Mouse (Mus musculus) hindbrain, embryonic 13.5 days (tissue): ENCODE results near the gene Vmn2r23. TPM values are rescaled to one million over a fixed set of nuclear protein-coding genes. Genes with fewer than 3 reads are reported as not detected.
A peak's percentile ranks its signal among the peaks of the same experiment; 100 is the strongest.
"Not testable (repeated sequence)": the region's sequence is repeated elsewhere in the genome, so short reads cannot be mapped to it uniquely, and the experiment has no call there.

ENCODE experiments used
- ATAC-seq: fragments of 200-750 bp; cut with Nextera tagmentation; 2 replicates; pipeline ENCODE4 v1.8.0; 2017; ENCODE audit warnings: moderate TSS enrichment; ENCODE audit not compliant: low FRiP score
- H3K27ac ChIP-seq: fragments of 300-500 bp; sonication (generic); 2 replicates; pipeline ENCODE4 v1.5.1; 2015; ENCODE audit warnings: inconsistent platforms, mild to moderate bottlenecking, moderate library complexity
- H3K27me3 ChIP-seq: fragments of 300-500 bp; sonication (generic); 2 replicates; pipeline ENCODE4 v1.6.1; 2015; ENCODE audit warnings: mild to moderate bottlenecking, inconsistent platforms
- H3K36me3 ChIP-seq: fragments of 300-500 bp; sonication (generic); 2 replicates; pipeline ENCODE4 v1.6.1; 2015; ENCODE audit warnings: mild to moderate bottlenecking, inconsistent platforms
- H3K4me1 ChIP-seq: fragments of 300-500 bp; sonication (generic); replicated peaks from 2 replicates; pipeline ENCODE4 v1.6.1; 2015; ENCODE audit warnings: inconsistent platforms
- H3K4me2 ChIP-seq: fragments of 300-500 bp; sonication (generic); 2 replicates; pipeline ENCODE4 v1.6.1; 2015; ENCODE audit warnings: inconsistent platforms, mild to moderate bottlenecking, moderate library complexity
- H3K4me3 ChIP-seq: fragments of 300-500 bp; sonication (generic); 2 replicates; pipeline ENCODE4 v1.5.1; 2015; ENCODE audit warnings: mild to moderate bottlenecking, inconsistent platforms
- H3K9ac ChIP-seq: fragments of 300-500 bp; sonication (generic); 2 replicates; pipeline ENCODE4 v1.6.1; 2015; ENCODE audit warnings: mild to moderate bottlenecking, inconsistent platforms
- H3K9me3 ChIP-seq: fragments of 300-500 bp; sonication (generic); 2 replicates; pipeline ENCODE4 v1.6.1; 2016; ENCODE audit warnings: inconsistent platforms
- WGBS: fragments of 180-500 bp; shearing (Covaris S2); methylation state at CpG from one replicate; pipeline ENCODE4 v1.1.7; 2015; 5-methylcytosine and 5-hydroxymethylcytosine counted together
- polyA plus RNA-seq: library from polyadenylated mRNA; unstranded; fragments of >200 nt; fragmentation: Nextera tagmentation; extraction: Ambion mirVana; gene quantifications from 2 replicates; pipeline ENCODE4 v1.2.1, GENCODE M21; 2015

Gene Vmn2r23
- not detected in 2 replicates for polyA plus RNA-seq

DNA sequence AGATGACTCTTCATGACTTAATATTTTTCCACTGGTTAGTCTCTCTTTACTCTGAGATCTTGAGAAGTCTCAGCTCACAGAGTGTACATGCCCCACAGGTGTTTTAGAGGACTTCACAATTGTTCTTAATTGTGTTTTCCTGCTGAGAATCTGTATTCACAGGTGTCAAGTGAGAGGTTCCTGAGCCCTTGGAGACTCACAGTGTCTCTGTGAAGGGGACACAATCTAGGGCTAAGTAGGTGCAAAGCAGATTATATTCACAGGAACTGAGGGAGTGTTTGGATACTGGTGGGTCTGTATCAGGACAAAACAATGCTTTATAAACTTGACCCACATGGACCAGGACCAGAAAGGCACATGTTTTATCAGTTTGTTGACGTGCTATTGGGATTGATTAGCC is at the start of gene Vmn2r23:
Gene Vmn2r23 (plus strand): TSS at position 301 of the 400 bp plus-strand sequence.
- no peaks in the 10 kb centered on the region for H3K27me3 ChIP-seq
- no peak within 1 kb of the TSS for H3K27ac ChIP-seq
- no peak for ATAC-seq
- H3K36me3 ChIP-seq, result no peaks in the 10 kb centered on the region
- 79% methylated on average over 1 of the region's 1 CpGs for WGBS
- no peak within 1 kb of the TSS for H3K4me2 ChIP-seq
- H3K4me1 ChIP-seq, result no peaks in the 10 kb centered on the region; the same call in 1 of the 2 replicates
- no peaks in the 10 kb centered on the region for H3K9me3 ChIP-seq
- no peak within 1 kb of the TSS for H3K9ac ChIP-seq
- no peak within 1 kb of the TSS for H3K4me3 ChIP-seq

DNA sequence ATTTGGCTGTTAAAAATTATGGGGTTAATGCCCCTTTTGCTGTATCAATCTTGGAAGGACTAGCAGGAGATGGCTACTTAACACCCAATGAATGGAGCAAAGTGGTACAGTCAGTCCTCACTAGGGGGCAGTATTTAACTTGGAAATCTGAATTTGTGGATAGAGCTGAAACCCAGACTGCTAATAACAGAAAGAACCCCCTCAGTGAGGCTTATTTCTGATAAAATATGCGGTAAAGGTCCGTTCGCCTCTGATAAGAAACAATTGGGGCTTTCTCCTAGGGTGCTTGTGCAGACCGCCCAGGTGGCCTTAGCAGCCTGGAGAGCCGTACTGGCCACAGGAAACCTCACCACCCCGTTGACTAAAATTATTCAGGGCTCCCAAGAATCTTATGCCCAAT is 45.4 kb upstream of the Vmn2r23 start:
- no peaks in the 10 kb centered on the region for H3K4me1 ChIP-seq
- no peak overlapping the region for H3K4me3 ChIP-seq
- ATAC-seq, result no peak
- no peaks in the 10 kb centered on the region for H3K9me3 ChIP-seq
- H3K9ac ChIP-seq, result no peak overlapping the region
- H3K4me2 ChIP-seq, result no peak overlapping the region
- H3K27me3 ChIP-seq, result no peaks in the 10 kb centered on the region
- H3K36me3 ChIP-seq, result no peaks in the 10 kb centered on the region
- 66% methylated on average over 6 of the region's 6 CpGs for WGBS
- H3K27ac ChIP-seq, result no peak overlapping the region

DNA sequence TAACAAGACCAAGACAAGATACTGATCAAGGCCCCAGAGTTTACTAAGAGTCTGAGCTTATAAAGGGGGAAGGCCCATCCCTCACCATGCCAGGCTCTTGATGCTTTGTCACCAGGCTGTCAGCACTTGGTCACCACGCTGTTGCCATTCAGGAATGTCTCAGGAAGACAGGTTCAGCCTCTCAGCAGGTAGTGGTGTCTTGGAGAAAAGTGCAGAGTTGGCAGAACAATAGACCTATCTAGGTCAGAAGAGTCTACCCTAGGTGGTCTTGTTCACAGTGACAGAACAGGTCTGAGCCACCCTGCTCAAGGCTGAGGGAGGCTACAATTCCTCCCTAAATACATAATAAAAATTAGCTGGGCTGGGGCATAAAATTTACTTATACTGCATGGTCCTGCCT is 5.8 kb upstream of the Vmn2r23 start:
- H3K9ac ChIP-seq, H3K27ac ChIP-seq, H3K9me3 ChIP-seq, ATAC-seq, H3K36me3 ChIP-seq, H3K27me3 ChIP-seq, H3K4me2 ChIP-seq, H3K4me1 ChIP-seq, H3K4me3 ChIP-seq: not testable (repeated sequence)
- 16% methylated on average over 1 of the region's 1 CpGs for WGBS

DNA sequence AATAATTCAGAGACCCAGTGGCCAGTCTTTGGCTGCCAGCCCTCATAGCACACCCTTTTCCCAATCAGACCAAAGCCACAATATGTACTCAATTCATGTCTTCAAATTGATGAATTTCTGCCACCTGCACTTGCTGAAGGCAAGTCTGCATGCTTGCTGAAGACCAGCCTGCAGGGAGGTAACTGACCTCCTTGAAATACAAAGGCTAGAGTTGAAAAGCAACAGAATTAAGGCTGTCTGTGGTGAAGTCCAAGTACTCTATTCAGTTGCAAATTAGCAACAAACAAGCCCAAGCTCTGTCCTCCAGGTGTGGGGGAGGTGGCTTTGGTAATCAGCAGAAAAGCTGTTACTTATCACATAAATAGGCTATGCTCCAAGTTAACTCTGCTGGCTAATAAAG is 5.3 kb upstream of the Vmn2r23 start:
- peaks cover 8% of the 10 kb centered on the region; the same call in 1 of the 2 replicates for H3K4me1 ChIP-seq
- no peaks in the 10 kb centered on the region for H3K27me3 ChIP-seq
- H3K9me3 ChIP-seq, result no peaks in the 10 kb centered on the region
- ATAC-seq, result peak; percentile 72
- no peak overlapping the region for H3K4me2 ChIP-seq
- no peak overlapping the region for H3K4me3 ChIP-seq
- no peak overlapping the region for H3K9ac ChIP-seq
- no peak overlapping the region for H3K27ac ChIP-seq
- no peaks in the 10 kb centered on the region for H3K36me3 ChIP-seq

DNA sequence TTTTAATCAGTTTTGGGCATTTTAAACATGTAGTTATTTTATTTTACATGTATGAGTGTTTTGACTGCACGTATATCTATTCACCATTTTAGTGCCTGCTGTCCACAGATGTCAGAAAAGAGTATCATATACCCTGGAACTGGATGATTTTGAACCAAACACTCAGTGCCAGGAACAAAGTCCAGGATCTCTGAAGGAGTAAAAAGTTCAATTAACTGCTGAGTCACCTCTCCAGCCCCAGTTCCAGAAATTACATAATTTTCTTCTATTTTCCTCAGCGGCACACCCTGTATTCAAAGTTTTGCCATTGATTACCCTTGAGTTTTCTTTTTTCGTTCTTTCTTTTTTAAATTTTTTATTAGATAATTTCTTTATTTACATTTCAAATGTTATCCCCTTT is 67.6 kb downstream of the Vmn2r23 start:
- no peaks in the 10 kb centered on the region for H3K27me3 ChIP-seq
- no peaks in the 10 kb centered on the region for H3K9me3 ChIP-seq
- no peak for ATAC-seq
- no peaks in the 10 kb centered on the region for H3K4me1 ChIP-seq
- H3K4me3 ChIP-seq, result no peak overlapping the region
- no peak overlapping the region for H3K4me2 ChIP-seq
- WGBS, result 92% methylated on average over 3 of the region's 3 CpGs
- no peak overlapping the region for H3K9ac ChIP-seq
- no peak overlapping the region for H3K27ac ChIP-seq
- H3K36me3 ChIP-seq, result no peaks in the 10 kb centered on the region

DNA sequence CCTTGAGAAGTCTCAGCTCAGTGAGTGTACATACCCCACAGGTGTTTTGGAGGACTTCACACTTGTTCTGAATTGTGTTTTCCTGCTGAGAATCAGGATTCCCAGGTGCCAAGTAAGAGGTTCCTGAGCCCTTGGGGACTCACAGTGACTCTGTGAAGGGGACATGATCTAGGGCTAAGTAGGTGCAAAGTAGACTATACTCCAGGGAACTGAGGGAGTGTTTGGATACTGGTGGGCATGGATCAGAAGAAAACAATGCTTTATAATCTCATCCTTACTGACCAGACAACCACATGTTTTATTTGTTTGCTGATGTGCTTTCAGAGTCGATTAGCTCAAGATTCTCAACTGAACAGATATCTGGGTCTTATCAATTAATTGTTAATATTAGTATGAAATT is 76.1 kb downstream of the Vmn2r23 start, which contains the start of gene Vmn2r24:
Gene Vmn2r24 (plus strand): TSS at position 301 of the 400 bp plus-strand sequence.
- Histone ChIP-seq H3K27me3 (no peaks in the 10 kb centered on the region), H3K27ac (no peak within 1 kb of the TSS), H3K36me3 (no peaks in the 10 kb centered on the region), H3K9ac (no peak within 1 kb of the TSS), H3K4me1 (no peaks in the 10 kb centered on the region), H3K4me2 (no peak within 1 kb of the TSS), H3K4me3 (no peak within 1 kb of the TSS), H3K9me3 (no peaks in the 10 kb centered on the region)
- no peak for ATAC-seq
- 90% methylated on average over 1 of the region's 1 CpGs for WGBS

DNA sequence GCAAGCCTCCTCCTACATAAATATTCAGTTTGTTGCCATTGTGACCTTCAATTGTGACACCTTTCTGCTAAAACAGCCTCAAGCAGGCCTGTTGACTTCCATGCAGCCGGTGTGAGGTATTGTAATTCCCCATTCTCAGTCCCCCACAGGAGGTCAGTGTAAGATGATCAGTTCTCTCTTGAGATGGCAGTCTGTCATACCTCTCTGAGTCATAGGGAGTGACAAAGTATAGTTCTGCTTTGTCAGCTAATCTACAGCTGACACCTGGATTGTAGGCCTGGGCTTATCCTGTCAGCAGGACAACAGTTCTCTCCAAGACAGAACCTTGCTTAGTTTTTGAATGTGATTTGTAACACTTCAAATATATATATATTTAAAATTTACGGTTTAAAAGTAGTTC is 82.4 kb downstream of the Vmn2r23 start:
- no peaks in the 10 kb centered on the region for H3K9me3 ChIP-seq
- 64% methylated on average over 2 of the region's 2 CpGs for WGBS
- no peak overlapping the region for H3K9ac ChIP-seq
- no peak for ATAC-seq
- no peaks in the 10 kb centered on the region for H3K36me3 ChIP-seq
- no peak overlapping the region for H3K4me3 ChIP-seq
- H3K27ac ChIP-seq, result no peak overlapping the region
- no peaks in the 10 kb centered on the region for H3K27me3 ChIP-seq
- H3K4me1 ChIP-seq, result no peaks in the 10 kb centered on the region
- H3K4me2 ChIP-seq, result no peak overlapping the region

DNA sequence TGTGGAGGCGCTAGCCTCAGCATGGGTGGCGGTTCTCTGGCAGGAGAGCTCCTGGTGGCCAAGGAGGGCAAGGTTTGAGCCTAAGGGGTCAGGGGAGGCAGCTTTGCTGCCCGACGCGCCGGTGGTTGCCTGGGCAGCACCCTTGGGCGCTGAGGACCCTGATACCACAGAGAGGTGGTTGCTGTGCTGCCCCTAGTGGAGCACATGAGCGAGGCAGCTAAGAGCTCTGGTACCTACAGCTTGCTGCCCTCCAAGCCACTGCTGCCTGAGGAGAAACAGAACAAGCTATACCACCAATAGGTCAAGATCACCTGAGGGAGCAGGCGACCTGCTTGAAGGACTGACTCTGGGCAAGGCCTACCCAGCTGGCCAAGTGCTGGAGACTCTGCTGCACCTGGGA is 91.3 kb downstream of the Vmn2r23 start:
- no peak overlapping the region for H3K4me2 ChIP-seq
- no peaks in the 10 kb centered on the region for H3K36me3 ChIP-seq
- H3K9ac ChIP-seq, result no peak overlapping the region
- no peaks in the 10 kb centered on the region for H3K9me3 ChIP-seq
- H3K27me3 ChIP-seq, result no peaks in the 10 kb centered on the region
- no peak overlapping the region for H3K4me3 ChIP-seq
- no peaks in the 10 kb centered on the region for H3K4me1 ChIP-seq
- no peak for ATAC-seq
- WGBS, result 37% methylated on average over 9 of the region's 9 CpGs
- H3K27ac ChIP-seq, result no peak overlapping the region

Other genes starting within 250 kb of the Vmn2r23 start
- gene Vmn2r21, start 169.3 kb upstream of the Vmn2r23 start, polyA plus RNA-seq, result not detected in 2 replicates
- not detected in 2 replicates for gene Vmn2r22, start 51.9 kb upstream of the Vmn2r23 start, polyA plus RNA-seq
- gene Vmn2r24, start 76.2 kb downstream of the Vmn2r23 start, polyA plus RNA-seq, result not detected in 2 replicates
- gene Vmn2r25, start 150.8 kb downstream of the Vmn2r23 start, polyA plus RNA-seq, result not detected in 2 replicates